Mouse (Mus musculus) spleen, adult 2 months (tissue): Measurements from ENCODE around the gene Rpl36.

ENCODE experiments used
- CTCF ChIP-seq: fragments of 200-500 bp; IDR thresholded peaks from 2 replicates; pipeline ENCODE4 v1.5.1; 2011; ENCODE audit warnings: mild to moderate bottlenecking, inconsistent platforms; ENCODE audit not compliant: insufficient read depth, insufficient read length, insufficient replicate concordance; ENCODE audit errors: extremely low read depth
- POLR2A ChIP-seq: fragments of 200-500 bp; IDR thresholded peaks from 2 replicates; pipeline ENCODE4 v1.6.1; 2011; ENCODE audit warnings: low read depth, low read length, inconsistent platforms

DNA sequence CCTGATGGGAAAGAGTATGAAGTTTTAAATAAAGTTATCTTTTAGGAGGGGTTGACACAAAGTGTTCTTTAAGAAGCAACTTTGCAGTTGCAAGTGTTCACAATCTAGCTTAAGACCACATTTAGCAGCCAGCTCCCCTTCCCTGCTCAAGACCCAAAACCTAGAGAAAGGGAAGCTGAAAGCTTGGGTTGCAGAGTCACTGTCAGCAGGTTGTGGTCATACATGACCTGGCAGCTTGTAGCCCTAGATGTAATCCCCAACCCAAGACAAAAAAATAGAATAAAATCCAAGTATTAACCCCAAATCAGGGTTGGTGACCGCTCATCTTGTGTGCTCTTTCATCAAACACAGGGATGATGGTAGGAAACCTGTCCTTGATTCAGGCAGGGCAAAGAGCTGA is 30.1 kb upstream of the Rpl36 start:
- TF ChIP-seq CTCF (no peak), POLR2A (no peak)
